Mouse (Mus musculus) brain, embryonic 14.5 days (tissue): Measurements from ENCODE around the gene Milr1.

Experiments
- CTCF ChIP-seq: fragments of 200-500 bp; IDR thresholded peaks from 2 replicates; pipeline ENCODE4 v1.5.1; 2012; ENCODE audit warnings: inconsistent platforms, mild to moderate bottlenecking, moderate library complexity, borderline replicate concordance; ENCODE audit not compliant: insufficient read depth, insufficient read length; ENCODE audit errors: extremely low read depth
- POLR2A ChIP-seq: fragments of 200-500 bp; IDR thresholded peaks from 2 replicates; pipeline ENCODE4 v1.6.1; 2012; ENCODE audit warnings: mild to moderate bottlenecking, inconsistent platforms, borderline replicate concordance; ENCODE audit not compliant: poor library complexity, insufficient read depth, insufficient read length, severe bottlenecking; ENCODE audit errors: extremely low read depth

DNA sequence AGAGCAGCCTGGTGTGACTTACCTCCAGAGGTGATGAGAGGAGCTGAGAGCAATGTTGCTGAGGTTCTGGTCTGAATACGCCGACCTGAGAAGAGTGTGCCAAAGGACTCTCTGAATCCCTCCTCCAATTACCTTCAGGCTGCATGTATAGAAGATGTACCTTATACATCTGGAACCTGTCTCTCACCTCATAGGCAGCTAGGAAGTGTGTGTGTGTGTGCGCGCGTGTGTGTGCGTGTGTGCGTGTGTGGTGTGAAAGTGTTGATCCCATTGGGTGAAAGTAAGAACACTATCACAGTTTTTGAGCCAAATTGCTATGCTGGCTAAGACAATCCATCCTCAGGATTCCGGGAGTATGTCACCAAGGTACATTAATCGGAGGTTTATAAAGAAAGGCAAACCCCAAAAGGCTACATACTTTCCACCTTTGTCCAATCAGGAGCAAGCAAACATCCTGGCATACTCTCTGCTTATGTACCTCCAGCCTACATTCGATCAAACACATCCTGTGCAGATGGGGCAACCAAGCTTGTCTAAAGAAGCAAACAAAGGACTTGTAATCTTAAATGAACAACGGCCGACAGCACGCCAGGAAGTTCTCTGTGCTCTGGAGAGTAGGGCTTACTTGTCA, 790 bp upstream of the Milr1 start, which contains the start of gene Pecam1:
- TF ChIP-seq CTCF (no peak), POLR2A (no peak)
